Mouse (Mus musculus) erythroblast, embryonic 14.5 days (primary cell): Measurements from ENCODE around the gene Apol6. TPM values are rescaled to one million over a fixed set of nuclear protein-coding genes. Genes with fewer than 3 reads are reported as not detected.

Experiments used
- H3K27me3 ChIP-seq: 2 replicates; pipeline ENCODE4 v1.6.1; 2012; ENCODE audit warnings: inconsistent platforms; ENCODE audit not compliant: control insufficient read depth
- H3K36me3 ChIP-seq: 2 replicates; pipeline ENCODE4 v1.6.1; 2012; ENCODE audit warnings: mild to moderate bottlenecking, inconsistent platforms; ENCODE audit not compliant: control insufficient read depth
- H3K4me1 ChIP-seq: 2 replicates; pipeline ENCODE4 v1.6.1; 2012; ENCODE audit warnings: inconsistent platforms; ENCODE audit not compliant: control insufficient read depth
- H3K4me3 ChIP-seq: replicated peaks from 2 replicates; pipeline ENCODE3; 2012; ENCODE audit warnings: moderate library complexity, mild to moderate bottlenecking, inconsistent platforms
- H3K9me3 ChIP-seq: 2 replicates; pipeline ENCODE4 v1.6.1; 2012; ENCODE audit warnings: low read length, inconsistent platforms, mixed read lengths; ENCODE audit not compliant: control insufficient read depth
- GATA1 ChIP-seq: IDR thresholded peaks from 2 replicates; pipeline ENCODE4 v1.6.1; 2012; ENCODE audit warnings: low read length, inconsistent platforms, mixed read lengths
- TAL1 ChIP-seq: IDR thresholded peaks from 3 replicates; pipeline ENCODE4 v1.6.1; 2012; ENCODE audit warnings: low read length, inconsistent platforms, mixed read lengths
- polyA plus RNA-seq: library from polyadenylated mRNA; stranded (reverse); fragments of >175 nt; gene quantifications from 2 replicates; pipeline ENCODE4 v1.2.3, GENCODE M21; 2012

Apol6 gene
- polyA plus RNA-seq: 0.03 and 0.13 TPM in 2 replicates

DNA sequence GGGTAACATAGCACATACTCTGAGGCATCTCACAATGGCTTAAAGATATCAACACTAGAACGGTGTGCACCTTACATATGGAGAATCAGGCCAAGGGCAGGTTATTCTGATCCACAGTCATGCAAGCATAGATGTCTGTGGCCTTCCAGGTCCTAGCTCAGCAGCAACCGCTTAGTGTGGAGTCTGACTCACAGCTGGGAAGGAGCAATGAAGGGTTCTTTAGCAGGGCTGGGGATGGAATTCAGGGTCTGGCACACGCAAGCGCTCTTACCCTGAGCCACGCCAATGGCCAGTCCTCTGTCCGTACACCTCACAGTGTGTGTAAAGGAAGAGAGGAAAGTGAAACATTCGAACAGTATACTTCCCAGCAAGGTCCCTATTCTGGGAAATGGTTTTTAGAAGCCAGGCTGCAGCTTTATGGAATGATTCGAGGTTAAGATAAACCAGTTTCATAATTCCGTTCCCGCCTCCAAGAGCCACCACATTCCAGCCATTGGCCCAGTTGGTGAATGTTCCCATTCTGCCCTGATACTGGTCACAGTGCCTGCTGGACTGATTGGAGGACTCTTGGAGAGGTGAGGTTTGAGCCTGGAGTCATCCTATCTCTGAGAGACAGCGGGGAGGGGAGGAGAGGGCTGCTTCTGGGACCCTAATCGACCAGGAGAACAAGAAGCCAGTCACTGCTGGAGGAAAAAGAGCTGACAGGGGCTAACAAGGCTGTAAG lies at the start of gene Apol6:
Apol6 (plus strand) TSS at position 133 of the 724 bp plus-strand sequence.
- H3K36me3 ChIP-seq: no peaks in the 10 kb centered on the region
- H3K9me3 ChIP-seq: no peaks in the 10 kb centered on the region
- H3K27me3 ChIP-seq: peaks cover 10% of the 10 kb centered on the region
- TF ChIP-seq TAL1: no peak
- TF ChIP-seq GATA1: no peak
- H3K4me1 ChIP-seq: no peaks in the 10 kb centered on the region
- no peak within 1 kb of the TSS for H3K4me3 ChIP-seq

DNA sequence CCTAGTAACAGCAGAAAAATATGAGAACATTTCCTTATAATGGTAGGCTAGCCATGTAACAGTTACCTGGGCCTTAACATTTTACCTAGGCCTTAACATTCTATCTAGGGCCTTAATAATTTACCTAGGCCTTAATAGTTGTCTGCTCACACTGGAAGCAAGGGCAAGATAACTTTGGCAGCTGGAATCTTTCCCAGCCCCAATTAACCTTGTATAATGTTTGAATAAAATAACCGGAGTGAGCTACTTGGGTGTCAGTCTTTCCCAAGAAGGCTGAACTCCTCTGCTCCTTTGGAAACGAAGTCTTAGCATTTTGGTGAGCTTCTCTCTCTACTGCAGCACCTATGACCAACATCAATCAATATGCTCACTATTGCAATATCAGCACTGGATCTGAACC lies 46.5 kb upstream of the Apol6 start:
- no peaks in the 10 kb centered on the region for H3K4me1 ChIP-seq
- no peaks in the 10 kb centered on the region for H3K36me3 ChIP-seq
- no peaks in the 10 kb centered on the region; the same call in 1 of the 2 replicates for H3K27me3 ChIP-seq
- no peak overlapping the region for H3K4me3 ChIP-seq
- peaks cover 24% of the 10 kb centered on the region for H3K9me3 ChIP-seq
- no peak for TF ChIP-seq TAL1
- no peak for TF ChIP-seq GATA1

DNA sequence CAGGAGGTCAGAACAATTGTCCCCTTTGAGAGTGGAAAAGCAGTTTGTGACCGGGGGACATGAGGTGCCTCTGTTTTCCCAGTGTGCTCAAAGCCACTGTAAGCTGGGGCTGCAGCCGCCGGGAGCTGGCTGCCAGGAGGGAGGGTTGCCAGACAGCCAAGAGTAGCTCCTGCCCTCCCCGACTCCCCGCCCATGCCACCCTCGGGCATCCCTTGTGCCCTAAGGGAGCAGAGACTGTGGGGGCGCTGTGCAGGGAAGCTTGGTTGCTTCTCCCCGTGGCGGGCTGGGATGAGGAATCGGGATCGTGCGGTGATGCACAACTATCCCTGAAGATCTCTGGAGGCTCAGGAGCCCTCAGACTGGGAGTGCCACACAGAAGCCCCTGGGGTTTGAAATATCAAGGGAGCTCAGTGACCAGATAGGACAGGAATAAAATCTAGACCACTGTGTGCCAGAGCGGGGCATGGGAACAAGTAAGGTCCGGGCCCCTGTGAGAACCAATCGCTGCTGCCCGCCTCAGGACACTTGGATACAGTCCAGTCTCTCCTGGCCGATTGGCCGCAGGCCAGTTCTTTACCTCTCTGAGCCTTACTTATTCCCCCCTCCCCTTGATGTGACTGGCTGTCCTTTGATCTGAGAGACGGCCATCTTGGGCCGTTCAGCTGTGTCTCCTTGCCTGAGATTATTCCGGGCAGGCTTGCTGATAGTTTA lies 45.5 kb upstream of the Apol6 start:
- Histone ChIP-seq H3K9me3 (peaks cover 24% of the 10 kb centered on the region), H3K27me3 (no peaks in the 10 kb centered on the region; the same call in 1 of the 2 replicates), H3K4me3 (no peak overlapping the region), H3K4me1 (no peaks in the 10 kb centered on the region), H3K36me3 (no peaks in the 10 kb centered on the region)
- no peak for TF ChIP-seq GATA1
- TF ChIP-seq TAL1: no peak

DNA sequence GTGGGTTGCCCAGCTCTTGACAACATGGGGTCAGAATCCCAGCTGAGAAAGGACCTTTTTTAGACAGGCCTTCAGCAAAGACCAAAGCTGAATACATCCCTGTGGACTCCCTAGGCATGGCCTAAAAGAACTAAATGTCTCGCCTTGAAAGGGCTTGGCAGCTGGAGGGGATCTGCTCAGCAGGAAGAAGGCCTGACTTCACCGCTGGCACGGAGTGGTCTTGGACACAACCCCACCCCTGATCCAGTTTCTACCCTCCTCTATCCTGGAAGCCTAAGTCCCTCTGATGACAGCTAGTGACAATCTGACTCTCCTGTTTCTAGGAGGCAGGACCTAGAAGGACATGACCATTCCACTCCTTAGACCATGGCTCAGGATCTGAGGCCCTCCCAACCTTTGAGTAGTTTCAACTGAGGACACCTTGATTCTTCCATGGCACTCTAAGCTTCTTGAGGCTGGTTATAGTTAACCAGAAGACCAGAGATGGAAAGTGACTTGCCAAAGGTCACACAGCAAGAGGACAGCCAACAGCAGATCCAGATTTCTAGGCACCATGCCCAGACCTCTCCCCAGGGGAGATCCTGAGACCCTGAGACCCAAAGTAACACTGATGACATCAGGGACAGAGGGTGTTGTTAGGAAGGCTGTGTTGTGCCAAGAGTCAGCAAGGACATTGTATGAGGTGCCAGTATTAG lies 41.2 kb upstream of the Apol6 start:
- Histone ChIP-seq H3K36me3 (no peaks in the 10 kb centered on the region), H3K27me3 (no peaks in the 10 kb centered on the region; the same call in 1 of the 2 replicates), H3K4me1 (no peaks in the 10 kb centered on the region), H3K4me3 (no peak overlapping the region), H3K9me3 (peaks cover 24% of the 10 kb centered on the region)
- TF ChIP-seq TAL1: no peak
- TF ChIP-seq GATA1: no peak

GRCm38 (mm10) chr15:77003868-77004215 lies 40.7 kb upstream of the Apol6 start:
- Histone ChIP-seq H3K36me3 (no peaks in the 10 kb centered on the region), H3K27me3 (no peaks in the 10 kb centered on the region; the same call in 1 of the 2 replicates), H3K9me3 (peaks cover 24% of the 10 kb centered on the region), H3K4me1 (no peaks in the 10 kb centered on the region), H3K4me3 (no peak overlapping the region)
- TF ChIP-seq TAL1 (no peak), GATA1 (no peak)

GRCm38 (mm10) chr15:77008851-77009250 lies 35.7 kb upstream of the Apol6 start:
- H3K27me3 ChIP-seq: no peaks in the 10 kb centered on the region
- H3K4me1 ChIP-seq: no peaks in the 10 kb centered on the region
- TF ChIP-seq GATA1: no peak
- TF ChIP-seq TAL1: no peak
- no peak overlapping the region for H3K4me3 ChIP-seq
- no peaks in the 10 kb centered on the region for H3K9me3 ChIP-seq
- H3K36me3 ChIP-seq: no peaks in the 10 kb centered on the region

GRCm38 (mm10) chr15:77013753-77014241 lies 30.7 kb upstream of the Apol6 start:
- Histone ChIP-seq H3K36me3 (no peaks in the 10 kb centered on the region), H3K4me1 (no peaks in the 10 kb centered on the region), H3K27me3 (no peaks in the 10 kb centered on the region), H3K9me3 (no peaks in the 10 kb centered on the region), H3K4me3 (no peak overlapping the region)
- TF ChIP-seq TAL1 (no peak), GATA1 (no peak)

GRCm38 (mm10) chr15:77014431-77014830 lies 30.1 kb upstream of the Apol6 start:
- no peak overlapping the region for H3K4me3 ChIP-seq
- no peaks in the 10 kb centered on the region for H3K4me1 ChIP-seq
- H3K27me3 ChIP-seq: no peaks in the 10 kb centered on the region
- H3K36me3 ChIP-seq: no peaks in the 10 kb centered on the region
- no peaks in the 10 kb centered on the region for H3K9me3 ChIP-seq
- TF ChIP-seq TAL1: no peak
- no peak for TF ChIP-seq GATA1

- no peak for TF ChIP-seq TAL1
- TF ChIP-seq GATA1: no peak
- no peaks in the 10 kb centered on the region for H3K36me3 ChIP-seq
- no peaks in the 10 kb centered on the region for H3K9me3 ChIP-seq
- no peaks in the 10 kb centered on the region for H3K27me3 ChIP-seq
- H3K4me1 ChIP-seq: no peaks in the 10 kb centered on the region
- no peak overlapping the region for H3K4me3 ChIP-seq
Measured at GRCm38 (mm10) chr15:77014985-77015384, 29.5 kb upstream of the Apol6 start.
